Mouse (Mus musculus): ENCODE data around the gene F2rl3.

- TF ChIP-seq CTCF (IDR thresholded peaks at IDR 0.05; ENCODE audit: borderline replicate concordance, extremely low read depth, insufficient read depth, insufficient read length) (no peak), POLR2A (IDR thresholded peaks at IDR 0.05; ENCODE audit: borderline replicate concordance, extremely low read depth, insufficient read depth, insufficient read length, poor library complexity, severe bottlenecking) (no peak)
Observed at GRCm38 (mm10) chr8:72756771-72757390, 4.8 kb upstream of the F2rl3 start.

All from brain, embryonic 14.5 days (tissue).